Mouse (Mus musculus) cerebellum, adult 2 months (tissue): ENCODE measurements around the gene Cacna2d2.
"Not testable (repeated sequence)": the region's sequence is repeated elsewhere in the genome, so short reads cannot be mapped to it uniquely, and the experiment has no call there.

Source experiments
- CTCF ChIP-seq: fragments of 200-500 bp; IDR thresholded peaks from 2 replicates; pipeline ENCODE4 v1.5.1; 2011; ENCODE audit warnings: low read depth, mild to moderate bottlenecking, control low read depth, low read length, moderate library complexity, borderline replicate concordance; ENCODE audit not compliant: insufficient read depth
- POLR2A ChIP-seq: fragments of 200-500 bp; IDR thresholded peaks from 2 replicates; pipeline ENCODE4 v1.6.1; 2011; ENCODE audit warnings: low read length, control low read depth, borderline replicate concordance; ENCODE audit not compliant: insufficient read depth

- not testable (repeated sequence) for TF ChIP-seq POLR2A, CTCF
Observed at GRCm38 (mm10) chr9:107573774-107574173, 174.4 kb downstream of the Cacna2d2 start.
